ENCODE assay signal across 9 mouse cellular contexts in the genomic region with DNA sequence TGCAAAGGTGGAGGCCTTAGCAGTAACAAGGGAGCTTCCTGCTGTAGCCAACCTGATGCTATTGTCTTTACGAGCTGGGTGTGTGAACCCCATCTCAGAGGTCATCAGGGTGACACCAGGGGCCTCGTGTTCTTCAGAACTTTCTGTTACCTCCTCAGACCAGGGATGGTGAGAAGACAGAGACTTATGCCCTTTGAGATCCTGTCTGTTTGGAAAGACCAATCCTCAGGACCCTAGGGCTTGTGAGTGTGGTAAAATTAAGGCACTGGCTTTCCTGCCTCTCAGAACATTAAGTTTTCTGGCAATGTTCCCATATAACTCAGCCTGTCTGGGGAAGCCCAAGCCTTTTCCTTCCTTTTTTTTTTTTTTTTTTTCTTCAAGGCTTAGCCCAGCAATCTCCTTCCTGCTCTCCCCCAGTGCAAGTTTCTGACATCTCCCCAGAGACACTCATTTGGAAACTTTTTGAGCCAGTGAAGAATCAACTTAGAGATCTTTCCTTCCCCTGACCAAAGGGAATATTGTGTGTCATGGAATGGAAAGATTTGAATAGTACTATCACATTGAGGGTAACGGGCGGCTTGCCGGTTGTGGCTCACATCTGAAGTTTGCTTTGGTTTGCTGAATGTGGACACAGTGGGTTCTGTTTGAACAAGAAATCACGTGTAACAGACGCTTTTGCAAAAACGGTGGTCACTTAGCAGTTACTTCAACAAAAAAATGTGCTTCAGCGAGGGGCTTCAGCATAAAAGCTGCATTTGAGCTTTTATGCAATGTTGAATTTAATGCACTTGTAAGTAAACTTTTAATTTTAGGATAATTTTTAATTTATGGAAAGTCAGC. TPM values are rescaled to one million over a fixed set of nuclear protein-coding genes. Genes with fewer than 3 reads are reported as not detected.
A peak's percentile ranks its signal among the peaks of the same experiment; 100 is the strongest.
DNase-seq lines count a peak whose midpoint lies in the region; ATAC-seq and TF ChIP-seq lines count a peak whose summit lies in the region.
"Had no signal": no experiment of that assay in that cellular context is flagged by ENCODE, and none has a peak within 500 bp of the region (broad histone marks: within the 10 kb centered on the region; RNA-seq: fewer than 3 reads in every experiment).

No protein-coding gene starts in this region.

- intact Hi-C loops in left cerebral cortex, adult 2 months (cut with DNase I), result no loop called here
- intact Hi-C loops in left cerebral cortex, postnatal 36 days (cut with DNase I), result no loop called here
- intact Hi-C loops in left cerebral cortex, postnatal 4 days (cut with DNase I), result no loop called here

- no peak for ATAC-seq in embryonic facial prominence, embryonic 15.5 days (ENCODE audit: insufficient number of reproducible peaks, low FRiP score, low TSS enrichment, low read depth)
- peak; percentile 50 to 63 for ATAC-seq in hematopoietic stem cell, adult 5-6 weeks (replicated peaks in 1 of 2; ENCODE audit: insufficient read depth in 1 of 2, low FRiP score in 2 of 2, low TSS enrichment in 1 of 2, low read depth in 1 of 2, poor library complexity in 2 of 2, severe bottlenecking in 2 of 2)

- TF ChIP-seq CTCF in left cerebral cortex, adult 2 months (IDR thresholded peaks at IDR 0.05), result no peak
- TF ChIP-seq CTCF in thymus, adult 2 months (IDR thresholded peaks at IDR 0.05; ENCODE audit: borderline replicate concordance, control insufficient read depth, extremely low read depth, insufficient read depth, low read length, poor library complexity), result no peak

- no peak overlapping the region for H3K4me2 ChIP-seq in embryonic facial prominence, embryonic 15.5 days (replicated peaks)

- no peak for DNase-seq in left cerebral cortex, adult 2 months (ENCODE audit: extremely low spot score in 1 of 2, low spot score in 2 of 2)
- DNase-seq in left cerebral cortex, postnatal 36 days (ENCODE audit: low spot score in 2 of 2), result no peak
- peak; percentile 29 for DNase-seq in lung, postnatal 10 days
- DNase-seq in thymus, adult 2 months, result no peak
- DNase-seq in left cerebral cortex, postnatal 4 days, result no peak
- no peak for DNase-seq in natural killer cell, adult 2 months (ENCODE audit: low spot score in 2 of 2)
- DNase-seq: layer of hippocampus, adult 9-11 months had no signal

- H3K27me3 ChIP-seq in embryonic facial prominence, embryonic 15.5 days, result no peaks in the 10 kb centered on the region
- H3K27me3 ChIP-seq in thymus, adult 2 months (ENCODE audit: control insufficient read depth, insufficient read depth, low read length), result no peaks in the 10 kb centered on the region

- peak overlapping the region; percentile 1; the same call in 1 of the 2 replicates for H3K27ac ChIP-seq in left cerebral cortex, adult 2 months
- 0 out of 2 replicates have a peak overlapping the region, but pooled peaks have one; percentile 23 for H3K27ac ChIP-seq in embryonic facial prominence, embryonic 15.5 days (replicated peaks)
- H3K27ac ChIP-seq in thymus, adult 2 months (ENCODE audit: control insufficient read depth, insufficient read depth, low read length), result no peak overlapping the region

- no peaks in the 10 kb centered on the region for H3K36me3 ChIP-seq in embryonic facial prominence, embryonic 15.5 days
- no peaks in the 10 kb centered on the region for H3K36me3 ChIP-seq in thymus, adult 2 months (ENCODE audit: control insufficient read depth, insufficient read depth, low read length)

- H3K9me3 ChIP-seq in embryonic facial prominence, embryonic 15.5 days (replicated peaks), result no peaks in the 10 kb centered on the region

- no peak overlapping the region for H3K4me3 ChIP-seq in left cerebral cortex, adult 2 months
- H3K4me3 ChIP-seq in embryonic facial prominence, embryonic 15.5 days (replicated peaks), result no peak overlapping the region
- H3K4me3 ChIP-seq in thymus, adult 2 months (ENCODE audit: control insufficient read depth, insufficient read depth, low read length), result no peak overlapping the region

- TF ChIP-seq POLR2A in thymus, adult 2 months (IDR thresholded peaks at IDR 0.05; ENCODE audit: control insufficient read depth, extremely low read depth, insufficient read depth, low read length, poor library complexity), result no peak

- H3K9ac ChIP-seq in embryonic facial prominence, embryonic 15.5 days, result no peak overlapping the region

- 51% methylated on average over 9 of the region's 9 CpGs for WGBS in embryonic facial prominence, embryonic 15.5 days
- 55% methylated on average over 9 of the region's 9 CpGs for WGBS in thymus, adult 2 months

- peaks cover 16% of the 10 kb centered on the region; the same call in 1 of the 2 replicates for H3K4me1 ChIP-seq in embryonic facial prominence, embryonic 15.5 days
- H3K4me1 ChIP-seq in thymus, adult 2 months (replicated peaks; ENCODE audit: control insufficient read depth, insufficient read depth, low read length), result no peaks in the 10 kb centered on the region

RNA-seq across cellular contexts. Expression of gene Entpd1, which starts 35.4 kb away (rescaled TPM):
- 10 to 100 TPM; 14.1 to 18.4 TPM for total RNA-seq in left cerebral cortex, adult 2 months (2021)
- 10 to 100 TPM; 12.5 to 16.9 TPM for total RNA-seq in left cerebral cortex, postnatal 36 days (2021)
- 16.7 and 17.6 TPM in 2 replicates for polyA plus RNA-seq in embryonic facial prominence, embryonic 15.5 days (2015; fragmentation: Nextera tagmentation; extraction: Ambion mirVana)
- 19.2 and 31.2 TPM in 2 replicates for total RNA-seq in hematopoietic stem cell, adult 5-6 weeks (2017)
- 8.5 and 11.2 TPM in 2 replicates for polyA plus RNA-seq in thymus, adult 2 months (2012; rRNA removed)
- total RNA-seq in left cerebral cortex, postnatal 4 days (2021), result 10 to 100 TPM; 11.3 to 12.3 TPM

RNA-seq across cellular contexts. Expression of gene Tctn3, which starts 35.5 kb away (rescaled TPM):
- 10 to 100 TPM; 20.7 to 22.4 TPM for total RNA-seq in left cerebral cortex, adult 2 months (2021)
- 10 to 100 TPM; 17.2 to 25.0 TPM for total RNA-seq in left cerebral cortex, postnatal 36 days (2021)
- polyA plus RNA-seq in embryonic facial prominence, embryonic 15.5 days (2015; fragmentation: Nextera tagmentation; extraction: Ambion mirVana), result 13.9 TPM in 2 replicates
- 5.7 and 10.9 TPM in 2 replicates for total RNA-seq in hematopoietic stem cell, adult 5-6 weeks (2017)
- polyA plus RNA-seq in thymus, adult 2 months (2012; rRNA removed), result 10.7 and 13.8 TPM in 2 replicates
- total RNA-seq in left cerebral cortex, postnatal 4 days (2021), result 10 to 100 TPM; 21.9 to 22.2 TPM

RNA-seq across cellular contexts. Expression of gene Aldh18a1, which starts 59.3 kb away (rescaled TPM):
- total RNA-seq in left cerebral cortex, adult 2 months (2021), result 10 to 100 TPM; 22.7 to 25.4 TPM
- total RNA-seq in left cerebral cortex, postnatal 36 days (2021), result 10 to 100 TPM; 23.0 to 25.8 TPM
- polyA plus RNA-seq in embryonic facial prominence, embryonic 15.5 days (2015; fragmentation: Nextera tagmentation; extraction: Ambion mirVana), result 64.5 and 65.2 TPM in 2 replicates
- 35.6 and 39.1 TPM in 2 replicates for total RNA-seq in hematopoietic stem cell, adult 5-6 weeks (2017)
- 37.9 and 40.5 TPM in 2 replicates for polyA plus RNA-seq in thymus, adult 2 months (2012; rRNA removed)
- 10 to 100 TPM; 39.7 to 42.1 TPM for total RNA-seq in left cerebral cortex, postnatal 4 days (2021)
